Mouse (Mus musculus) left cerebral cortex, adult 8-10 months (tissue): ENCODE data around the gene Trmt44. TPM values are rescaled to one million over a fixed set of nuclear protein-coding genes. Genes with fewer than 3 reads are reported as not detected.
"Not testable (repeated sequence)": the region's sequence is repeated elsewhere in the genome, so short reads cannot be mapped to it uniquely, and the experiment has no call there.

ENCODE experiments used
- DNase-seq, 2 experiments: peaks; one replicate each; pipeline ENCODE4 v3.0.0; 2022; ENCODE audit warnings: low spot score in 2 of 2
- total RNA-seq, 4 experiments: library from RNA; stranded (reverse); gene quantifications; 2 replicates each; pipeline ENCODE4 v1.2.4; 2022

The Trmt44 gene
- total RNA-seq, 4 experiments from 2014 or later: 7.2 to 7.9 (median 7.5) TPM

GRCm38 (mm10) chr5:35592081-35592736 lies 17.3 kb upstream of the Trmt44 start:
- DNase-seq: no peak

- no peak for DNase-seq
Measured at GRCm38 (mm10) chr5:35591497-35591896, 16.6 kb upstream of the Trmt44 start.

GRCm38 (mm10) chr5:35584259-35584658 lies 9.4 kb upstream of the Trmt44 start:
- not testable (repeated sequence) for DNase-seq

- DNase-seq: no peak
Measured at GRCm38 (mm10) chr5:35583221-35583783, 8.4 kb upstream of the Trmt44 start.

- DNase-seq: peak; percentile 94 to 96
Measured at GRCm38 (mm10) chr5:35582445-35583220, 7.8 kb upstream of the Trmt44 start, which contains the start of gene Acox3. Gene Acox3 (plus strand): TSS chr5:35583040.

GRCm38 (mm10) chr5:35580156-35580922 lies 5.5 kb upstream of the Trmt44 start:
- DNase-seq: no peak

- no peak for DNase-seq
Measured at GRCm38 (mm10) chr5:35579247-35579893, 4.5 kb upstream of the Trmt44 start.

GRCm38 (mm10) chr5:35578411-35578810 lies 3.5 kb upstream of the Trmt44 start:
- DNase-seq: no peak

- DNase-seq: no peak
Measured at GRCm38 (mm10) chr5:35576409-35577020, 1.6 kb upstream of the Trmt44 start.

- no peak for DNase-seq
Measured at GRCm38 (mm10) chr5:35571546-35571945, 3.3 kb downstream of the Trmt44 start.

GRCm38 (mm10) chr5:35566632-35567031 lies 8.2 kb downstream of the Trmt44 start:
- DNase-seq: no peak

GRCm38 (mm10) chr5:35565217-35565616 lies 9.7 kb downstream of the Trmt44 start:
- DNase-seq: no peak

GRCm38 (mm10) chr5:35563449-35563848 lies 11.4 kb downstream of the Trmt44 start:
- peak in 1 of 2 experiments; percentile 62 for DNase-seq

- peak in 1 of 2 experiments; percentile 83 for DNase-seq
Measured at GRCm38 (mm10) chr5:35562616-35563015, 12.3 kb downstream of the Trmt44 start.

- DNase-seq: no peak
Measured at GRCm38 (mm10) chr5:35559447-35559846, 15.4 kb downstream of the Trmt44 start.

- no peak for DNase-seq
Measured at GRCm38 (mm10) chr5:35557946-35558621, 16.8 kb downstream of the Trmt44 start.

- no peak for DNase-seq
Measured at GRCm38 (mm10) chr5:35556393-35556792, 18.5 kb downstream of the Trmt44 start.

GRCm38 (mm10) chr5:35552838-35553539 lies 21.9 kb downstream of the Trmt44 start:
- no peak for DNase-seq
